Mouse (Mus musculus) hindbrain, embryonic 13.5 days (tissue): ENCODE measurements around the gene Syndig1l. TPM values are rescaled to one million over a fixed set of nuclear protein-coding genes. Genes with fewer than 3 reads are reported as not detected.

ENCODE experiments used
- ATAC-seq: fragments of 200-750 bp; cut with Nextera tagmentation; 2 replicates; pipeline ENCODE4 v1.8.0; 2017; ENCODE audit warnings: moderate TSS enrichment; ENCODE audit not compliant: low FRiP score
- H3K27ac ChIP-seq: fragments of 300-500 bp; sonication (generic); 2 replicates; pipeline ENCODE4 v1.5.1; 2015; ENCODE audit warnings: inconsistent platforms, mild to moderate bottlenecking, moderate library complexity
- H3K27me3 ChIP-seq: fragments of 300-500 bp; sonication (generic); 2 replicates; pipeline ENCODE4 v1.6.1; 2015; ENCODE audit warnings: mild to moderate bottlenecking, inconsistent platforms
- H3K36me3 ChIP-seq: fragments of 300-500 bp; sonication (generic); 2 replicates; pipeline ENCODE4 v1.6.1; 2015; ENCODE audit warnings: mild to moderate bottlenecking, inconsistent platforms
- H3K4me1 ChIP-seq: fragments of 300-500 bp; sonication (generic); replicated peaks from 2 replicates; pipeline ENCODE4 v1.6.1; 2015; ENCODE audit warnings: inconsistent platforms
- H3K4me2 ChIP-seq: fragments of 300-500 bp; sonication (generic); 2 replicates; pipeline ENCODE4 v1.6.1; 2015; ENCODE audit warnings: inconsistent platforms, mild to moderate bottlenecking, moderate library complexity
- H3K4me3 ChIP-seq: fragments of 300-500 bp; sonication (generic); 2 replicates; pipeline ENCODE4 v1.5.1; 2015; ENCODE audit warnings: mild to moderate bottlenecking, inconsistent platforms
- H3K9ac ChIP-seq: fragments of 300-500 bp; sonication (generic); 2 replicates; pipeline ENCODE4 v1.6.1; 2015; ENCODE audit warnings: mild to moderate bottlenecking, inconsistent platforms
- H3K9me3 ChIP-seq: fragments of 300-500 bp; sonication (generic); 2 replicates; pipeline ENCODE4 v1.6.1; 2016; ENCODE audit warnings: inconsistent platforms
- WGBS: fragments of 180-500 bp; shearing (Covaris S2); methylation state at CpG from one replicate; pipeline ENCODE4 v1.1.7; 2015; 5-methylcytosine and 5-hydroxymethylcytosine counted together
- polyA plus RNA-seq: library from polyadenylated mRNA; unstranded; fragments of >200 nt; fragmentation: Nextera tagmentation; extraction: Ambion mirVana; gene quantifications from 2 replicates; pipeline ENCODE4 v1.2.1, GENCODE M21; 2015

Syndig1l gene
- polyA plus RNA-seq, 1 experiment from 2014 or later = 5.3 TPM

- 0 out of 2 replicates have a peak, but pooled peaks cover 6% of the 10 kb centered on the region for H3K27me3 ChIP-seq
- H3K36me3 ChIP-seq = no peaks in the 10 kb centered on the region
- no peak overlapping the region for H3K27ac ChIP-seq
- peaks cover 19% of the 10 kb centered on the region; the same call in 1 of the 2 replicates for H3K4me1 ChIP-seq
- no peaks in the 10 kb centered on the region for H3K9me3 ChIP-seq
- no peak overlapping the region for H3K4me3 ChIP-seq
- no peak overlapping the region for H3K9ac ChIP-seq
- no peak overlapping the region for H3K4me2 ChIP-seq
- no peak for ATAC-seq
- WGBS = 91% methylated on average over 4 of the region's 4 CpGs
Observed at GRCm38 (mm10) chr12:84707804-84708203, 9.2 kb upstream of the Syndig1l start.

- no peak overlapping the region for H3K4me2 ChIP-seq
- WGBS = 71% methylated on average over 4 of the region's 4 CpGs
Observed at GRCm38 (mm10) chr12:84706886-84707285, 8.3 kb upstream of the Syndig1l start.

GRCm38 (mm10) chr12:84702586-84702985 is 4.0 kb upstream of the Syndig1l start:
- H3K27me3 ChIP-seq = peaks cover 48% of the 10 kb centered on the region
- WGBS = 55% methylated on average over 7 of the region's 7 CpGs
- H3K27ac ChIP-seq = peak overlapping the region; percentile 41; the same call in 1 of the 2 replicates
- no peak overlapping the region for H3K4me3 ChIP-seq
- ATAC-seq = peak; percentile 52; the same call in 1 of the 2 replicates
- no peaks in the 10 kb centered on the region for H3K36me3 ChIP-seq
- H3K9ac ChIP-seq = no peak overlapping the region
- H3K4me1 ChIP-seq = peaks cover 35% of the 10 kb centered on the region
- H3K4me2 ChIP-seq = no peak overlapping the region
- H3K9me3 ChIP-seq = no peaks in the 10 kb centered on the region

More at GRCm38 (mm10) chr12:84706886-84707285, 8.3 kb upstream of the Syndig1l start:
- no peak overlapping the region for H3K9ac ChIP-seq
- peaks cover 28% of the 10 kb centered on the region for H3K4me1 ChIP-seq
- H3K36me3 ChIP-seq = no peaks in the 10 kb centered on the region
- no peak overlapping the region for H3K27ac ChIP-seq
- H3K4me3 ChIP-seq = no peak overlapping the region
- peaks cover 15% of the 10 kb centered on the region for H3K27me3 ChIP-seq
- no peak for ATAC-seq
- no peaks in the 10 kb centered on the region for H3K9me3 ChIP-seq

GRCm38 (mm10) chr12:84692141-84692540 is 6.5 kb downstream of the Syndig1l start:
- H3K36me3 ChIP-seq = no peaks in the 10 kb centered on the region
- H3K9me3 ChIP-seq = no peaks in the 10 kb centered on the region
- no peak for ATAC-seq
- no peak overlapping the region for H3K27ac ChIP-seq
- H3K4me2 ChIP-seq = no peak overlapping the region
- WGBS = 88% methylated on average over 6 of the region's 6 CpGs
- H3K27me3 ChIP-seq = peaks cover 31% of the 10 kb centered on the region
- H3K4me3 ChIP-seq = no peak overlapping the region
- H3K4me1 ChIP-seq = peaks cover 5% of the 10 kb centered on the region; the same call in 1 of the 2 replicates
- H3K9ac ChIP-seq = no peak overlapping the region

GRCm38 (mm10) chr12:84691347-84691746 is 7.3 kb downstream of the Syndig1l start:
- peaks cover 7% of the 10 kb centered on the region; the same call in 1 of the 2 replicates for H3K4me1 ChIP-seq
- H3K4me2 ChIP-seq = no peak overlapping the region
- H3K4me3 ChIP-seq = no peak overlapping the region
- no peaks in the 10 kb centered on the region for H3K36me3 ChIP-seq
- ATAC-seq = no peak
- H3K27me3 ChIP-seq = peaks cover 24% of the 10 kb centered on the region
- no peak overlapping the region for H3K9ac ChIP-seq
- no peak overlapping the region for H3K27ac ChIP-seq
- H3K9me3 ChIP-seq = no peaks in the 10 kb centered on the region

GRCm38 (mm10) chr12:84689051-84689450 is 9.6 kb downstream of the Syndig1l start:
- H3K27ac ChIP-seq = no peak overlapping the region
- H3K36me3 ChIP-seq = no peaks in the 10 kb centered on the region
- peaks cover 17% of the 10 kb centered on the region; the same call in 1 of the 2 replicates for H3K27me3 ChIP-seq
- H3K4me1 ChIP-seq = peaks cover 9% of the 10 kb centered on the region
- H3K9me3 ChIP-seq = no peaks in the 10 kb centered on the region
- no peak overlapping the region for H3K9ac ChIP-seq
- H3K4me3 ChIP-seq = no peak overlapping the region
- 91% methylated on average over 11 of the region's 11 CpGs for WGBS
- no peak for ATAC-seq
- no peak overlapping the region for H3K4me2 ChIP-seq

GRCm38 (mm10) chr12:84687531-84687930 is 11.1 kb downstream of the Syndig1l start:
- ATAC-seq = no peak
- WGBS = 90% methylated on average over 4 of the region's 4 CpGs

GRCm38 (mm10) chr12:84686176-84686575 is 12.5 kb downstream of the Syndig1l start:
- Histone ChIP-seq H3K9ac (no peak overlapping the region), H3K36me3 (no peaks in the 10 kb centered on the region), H3K4me3 (no peak overlapping the region), H3K9me3 (no peaks in the 10 kb centered on the region), H3K27me3 (peaks cover 32% of the 10 kb centered on the region; the same call in 1 of the 2 replicates), H3K27ac (no peak overlapping the region), H3K4me1 (peaks cover 9% of the 10 kb centered on the region), H3K4me2 (no peak overlapping the region)
- no peak for ATAC-seq
- WGBS = 10% methylated on average over 4 of the region's 4 CpGs

More at GRCm38 (mm10) chr12:84687531-84687930, 11.1 kb downstream of the Syndig1l start:
- H3K9me3 ChIP-seq = no peaks in the 10 kb centered on the region
- H3K27ac ChIP-seq = no peak overlapping the region
- H3K36me3 ChIP-seq = no peaks in the 10 kb centered on the region
- no peak overlapping the region for H3K4me2 ChIP-seq
- H3K4me3 ChIP-seq = no peak overlapping the region
- H3K9ac ChIP-seq = no peak overlapping the region
- H3K4me1 ChIP-seq = peaks cover 9% of the 10 kb centered on the region
- peaks cover 21% of the 10 kb centered on the region; the same call in 1 of the 2 replicates for H3K27me3 ChIP-seq

GRCm38 (mm10) chr12:84684569-84684968 is 14.1 kb downstream of the Syndig1l start:
- Histone ChIP-seq H3K4me2 (no peak overlapping the region), H3K4me3 (no peak overlapping the region), H3K9me3 (no peaks in the 10 kb centered on the region), H3K27me3 (peaks cover 41% of the 10 kb centered on the region; the same call in 1 of the 2 replicates), H3K36me3 (no peaks in the 10 kb centered on the region), H3K4me1 (peaks cover 9% of the 10 kb centered on the region), H3K9ac (no peak overlapping the region), H3K27ac (no peak overlapping the region)
- WGBS = 80% methylated on average over 7 of the region's 7 CpGs
- ATAC-seq = no peak

GRCm38 (mm10) chr12:84676011-84676410 is 22.6 kb downstream of the Syndig1l start:
- Histone ChIP-seq H3K36me3 (no peaks in the 10 kb centered on the region), H3K27ac (peak overlapping the region; percentile 78; the same call in 1 of the 2 replicates), H3K9me3 (no peaks in the 10 kb centered on the region), H3K4me2 (no peak overlapping the region), H3K9ac (no peak overlapping the region), H3K4me1 (peaks cover 23% of the 10 kb centered on the region), H3K4me3 (no peak overlapping the region), H3K27me3 (0 out of 2 replicates have a peak, but pooled peaks cover 17% of the 10 kb centered on the region)
- no peak for ATAC-seq
- 74% methylated on average over 3 of the region's 3 CpGs for WGBS

GRCm38 (mm10) chr12:84674666-84675526 is 23.7 kb downstream of the Syndig1l start:
- H3K27ac ChIP-seq = peak overlapping the region; percentile 78
- WGBS = 41% methylated on average over 14 of the region's 14 CpGs
- no peaks in the 10 kb centered on the region for H3K36me3 ChIP-seq
- H3K27me3 ChIP-seq = 0 out of 2 replicates have a peak, but pooled peaks cover 6% of the 10 kb centered on the region
- H3K4me3 ChIP-seq = no peak overlapping the region
- H3K4me1 ChIP-seq = peaks cover 23% of the 10 kb centered on the region
- no peaks in the 10 kb centered on the region for H3K9me3 ChIP-seq
- peak overlapping the region; percentile 15; the same call in 1 of the 2 replicates for H3K9ac ChIP-seq
- no peak overlapping the region for H3K4me2 ChIP-seq
- 0 out of 2 replicates have a peak, but pooled peaks have one; percentile 17 for ATAC-seq

GRCm38 (mm10) chr12:84671646-84672045 is 27.0 kb downstream of the Syndig1l start:
- Histone ChIP-seq H3K4me3 (no peak overlapping the region), H3K27ac (no peak overlapping the region), H3K4me2 (no peak overlapping the region), H3K9me3 (no peaks in the 10 kb centered on the region), H3K27me3 (0 out of 2 replicates have a peak, but pooled peaks cover 6% of the 10 kb centered on the region), H3K36me3 (no peaks in the 10 kb centered on the region), H3K4me1 (peaks cover 23% of the 10 kb centered on the region), H3K9ac (no peak overlapping the region)
- WGBS = 23% methylated on average over 10 of the region's 10 CpGs
- ATAC-seq = no peak
